Mouse (Mus musculus): ENCODE measurements around the gene Abr. TPM values are rescaled to one million over a fixed set of nuclear protein-coding genes. Genes with fewer than 3 reads are reported as not detected.
A peak's percentile ranks its signal among the peaks of the same experiment; 100 is the strongest.

Gene Abr
- polyA plus RNA-seq (2014; fragmentation: Nextera tagmentation; extraction: Ambion mirVana), result 102 and 136 TPM in 2 replicates

DNA sequence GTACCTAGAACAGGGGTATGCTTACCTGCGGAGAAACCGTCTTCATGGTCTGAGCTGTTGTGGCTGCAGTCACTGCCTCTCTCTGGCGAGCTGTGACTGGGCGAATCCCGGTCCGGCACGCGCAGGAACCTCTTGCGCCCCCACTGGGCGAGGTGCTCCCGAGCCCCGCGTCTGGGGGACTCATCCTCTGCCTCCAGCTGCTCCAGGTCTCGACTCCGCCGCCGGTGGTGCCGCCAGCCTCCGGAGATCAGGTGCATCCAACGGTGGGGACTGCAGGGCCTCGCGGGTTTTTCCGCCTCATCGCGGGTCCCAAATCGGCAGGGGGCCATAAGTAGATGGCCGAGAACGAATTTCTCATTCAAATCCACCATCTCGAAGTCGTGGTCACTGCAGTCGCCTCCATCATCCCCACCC lies at the start of gene Abr:
Abr (minus strand) TSS at position 163 of the 414 bp plus-strand sequence.
- H3K4me2 ChIP-seq (ENCODE audit: low read length), result peak within 1 kb of the TSS; percentile 100
- H3K9ac ChIP-seq (replicated peaks; ENCODE audit: low read length), result peak within 1 kb of the TSS; percentile 55
- WGBS, result under 1% methylated on average over 31 of the region's 31 CpGs
- H3K36me3 ChIP-seq (ENCODE audit: control insufficient read depth, insufficient read depth, low read length), result no peaks in the 10 kb centered on the region
- peaks cover 25% of the 10 kb centered on the region; the same call in 1 of the 2 replicates for H3K27me3 ChIP-seq (ENCODE audit: control insufficient read depth, insufficient read depth, low read length)
- ATAC-seq (ENCODE audit: low FRiP score, low TSS enrichment) (no peak; the same call in 1 of the 2 replicates), DNase-seq (peak; percentile 73)
- 0 out of 2 replicates have a peak, but pooled peaks cover 8% of the 10 kb centered on the region for H3K4me1 ChIP-seq (ENCODE audit: control insufficient read depth, insufficient read depth, low read length)
- H3K9me3 ChIP-seq (ENCODE audit: control insufficient read depth, low read length), result no peaks in the 10 kb centered on the region
- no peak within 1 kb of the TSS for H3K27ac ChIP-seq (replicated peaks; ENCODE audit: low read depth, low read length)
- H3K4me3 ChIP-seq (replicated peaks; ENCODE audit: low read depth, low read length), result peak within 1 kb of the TSS; percentile 55

DNA sequence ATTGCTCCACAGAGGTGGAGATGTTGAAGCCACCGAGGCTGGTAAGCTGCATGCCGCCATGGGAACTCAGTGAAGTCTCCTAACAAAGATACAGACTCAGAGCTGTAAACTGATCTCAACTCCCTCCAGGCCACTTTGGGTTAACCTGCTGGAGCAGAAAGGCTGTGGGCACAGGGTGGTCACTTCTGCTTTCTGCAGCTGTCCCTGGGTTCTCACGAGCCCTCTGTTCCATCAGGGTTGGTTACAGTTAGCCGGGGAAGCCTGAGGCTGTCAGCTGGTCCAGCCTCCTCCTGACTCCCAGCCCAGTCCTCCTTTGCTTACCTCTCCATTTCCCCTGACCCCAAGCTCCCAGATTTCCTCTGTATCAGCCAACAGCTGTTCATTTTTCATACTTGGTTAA lies 45.7 kb upstream of the Abr start:
- no peak overlapping the region for H3K4me3 ChIP-seq (replicated peaks; ENCODE audit: low read depth, low read length)
- ATAC-seq (ENCODE audit: low FRiP score, low TSS enrichment) (no peak), DNase-seq (no peak)
- no peaks in the 10 kb centered on the region for H3K36me3 ChIP-seq (ENCODE audit: control insufficient read depth, insufficient read depth, low read length)
- no peak overlapping the region for H3K4me2 ChIP-seq (ENCODE audit: low read length)
- 0 out of 2 replicates have a peak, but pooled peaks cover 4% of the 10 kb centered on the region for H3K4me1 ChIP-seq (ENCODE audit: control insufficient read depth, insufficient read depth, low read length)
- H3K27ac ChIP-seq (replicated peaks; ENCODE audit: low read depth, low read length), result no peak overlapping the region
- WGBS, result 35% methylated on average over 4 of the region's 4 CpGs
- H3K9me3 ChIP-seq (ENCODE audit: control insufficient read depth, low read length), result no peaks in the 10 kb centered on the region
- no peak overlapping the region for H3K9ac ChIP-seq (replicated peaks; ENCODE audit: low read length)
- peaks cover 39% of the 10 kb centered on the region for H3K27me3 ChIP-seq (ENCODE audit: control insufficient read depth, insufficient read depth, low read length)

DNA sequence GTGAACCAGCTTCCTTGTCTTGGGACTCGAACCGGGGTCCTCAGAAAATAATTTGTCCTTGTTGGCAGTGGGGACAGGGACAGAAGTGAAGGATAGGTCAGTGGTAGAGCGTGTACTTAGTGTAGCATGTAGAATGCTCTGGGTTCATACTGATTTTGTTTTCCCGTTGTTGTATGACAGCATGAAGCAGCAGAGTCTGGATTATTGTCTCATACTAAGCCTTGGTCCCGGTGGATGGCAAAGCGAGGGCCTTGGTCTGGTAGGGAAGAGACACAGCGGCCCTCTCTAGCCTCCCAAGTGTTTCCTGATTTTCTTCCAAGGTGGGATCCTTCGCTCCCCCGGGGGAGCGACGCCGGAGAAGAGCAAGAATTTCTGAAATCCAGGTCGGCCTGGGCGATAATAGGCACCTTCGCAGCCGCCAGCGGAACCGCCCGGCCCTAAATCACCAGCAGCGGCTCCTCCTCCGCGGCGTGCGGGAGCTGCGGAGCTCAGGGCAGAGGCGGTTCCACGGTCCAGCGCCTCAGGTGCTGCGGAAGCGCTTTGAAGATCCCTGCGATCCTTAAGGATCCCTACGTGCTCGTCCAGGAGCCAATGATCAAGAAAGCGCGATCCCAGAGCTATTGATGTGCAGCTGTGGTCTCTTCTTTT lies 44.0 kb upstream of the Abr start:
- ATAC-seq (ENCODE audit: low FRiP score, low TSS enrichment), result no peak
- peaks cover 22% of the 10 kb centered on the region for H3K27me3 ChIP-seq (ENCODE audit: control insufficient read depth, insufficient read depth, low read length)
- H3K9ac ChIP-seq (replicated peaks; ENCODE audit: low read length), result peak overlapping the region; percentile 57
- H3K4me2 ChIP-seq (ENCODE audit: low read length), result peak overlapping the region; percentile 68
- 8% methylated on average over 35 of the region's 35 CpGs for WGBS
- peak; percentile 73 for DNase-seq
- 0 out of 2 replicates have a peak, but pooled peaks cover 4% of the 10 kb centered on the region for H3K4me1 ChIP-seq (ENCODE audit: control insufficient read depth, insufficient read depth, low read length)
- H3K36me3 ChIP-seq (ENCODE audit: control insufficient read depth, insufficient read depth, low read length), result no peaks in the 10 kb centered on the region
- H3K4me3 ChIP-seq (replicated peaks; ENCODE audit: low read depth, low read length), result peak overlapping the region; percentile 38
- no peaks in the 10 kb centered on the region for H3K9me3 ChIP-seq (ENCODE audit: control insufficient read depth, low read length)
- H3K27ac ChIP-seq (replicated peaks; ENCODE audit: low read depth, low read length), result no peak overlapping the region

DNA sequence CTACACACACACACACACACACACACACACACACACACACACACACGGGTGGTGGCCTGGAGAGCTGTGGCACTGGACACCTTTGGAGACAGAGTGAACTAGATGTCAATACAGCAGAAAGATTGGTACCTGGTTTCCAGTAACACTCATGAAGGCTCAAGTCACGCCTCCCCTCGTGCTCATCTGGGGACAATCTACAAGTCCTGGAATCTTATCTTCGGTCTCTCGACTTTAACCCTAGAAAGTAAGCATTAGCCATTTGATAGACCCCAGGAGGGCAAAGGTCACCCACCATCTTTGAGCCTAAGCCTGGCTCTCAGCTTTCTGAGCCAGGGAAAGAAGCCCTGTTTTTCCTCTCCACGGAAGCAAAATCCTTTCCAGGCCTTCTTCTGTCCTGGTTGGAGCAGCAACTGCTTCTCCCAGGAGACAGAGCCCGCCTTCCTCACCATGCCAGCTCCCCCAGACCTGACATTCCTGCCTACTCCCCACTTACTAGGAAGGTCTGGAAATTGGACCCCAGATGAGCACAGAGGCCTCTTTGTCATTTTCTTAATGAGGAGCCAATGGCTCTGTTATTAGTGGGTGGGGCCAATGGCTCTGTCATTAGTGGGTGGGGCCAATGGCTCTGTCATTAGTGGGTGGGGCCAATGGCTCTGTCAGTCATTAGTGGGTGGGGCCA lies 39.8 kb upstream of the Abr start:
- H3K27me3 ChIP-seq (ENCODE audit: control insufficient read depth, insufficient read depth, low read length), result peaks cover 5% of the 10 kb centered on the region; the same call in 1 of the 2 replicates
- no peak overlapping the region for H3K4me3 ChIP-seq (replicated peaks; ENCODE audit: low read depth, low read length)
- H3K9me3 ChIP-seq (ENCODE audit: control insufficient read depth, low read length), result no peaks in the 10 kb centered on the region
- ATAC-seq (ENCODE audit: low FRiP score, low TSS enrichment) (no peak), DNase-seq (no peak)
- WGBS, result 80% methylated on average over 7 of the region's 7 CpGs
- no peak overlapping the region for H3K9ac ChIP-seq (replicated peaks; ENCODE audit: low read length)
- no peaks in the 10 kb centered on the region for H3K36me3 ChIP-seq (ENCODE audit: control insufficient read depth, insufficient read depth, low read length)
- no peak overlapping the region for H3K4me2 ChIP-seq (ENCODE audit: low read length)
- no peak overlapping the region for H3K27ac ChIP-seq (replicated peaks; ENCODE audit: low read depth, low read length)
- 0 out of 2 replicates have a peak, but pooled peaks cover 4% of the 10 kb centered on the region for H3K4me1 ChIP-seq (ENCODE audit: control insufficient read depth, insufficient read depth, low read length)

DNA sequence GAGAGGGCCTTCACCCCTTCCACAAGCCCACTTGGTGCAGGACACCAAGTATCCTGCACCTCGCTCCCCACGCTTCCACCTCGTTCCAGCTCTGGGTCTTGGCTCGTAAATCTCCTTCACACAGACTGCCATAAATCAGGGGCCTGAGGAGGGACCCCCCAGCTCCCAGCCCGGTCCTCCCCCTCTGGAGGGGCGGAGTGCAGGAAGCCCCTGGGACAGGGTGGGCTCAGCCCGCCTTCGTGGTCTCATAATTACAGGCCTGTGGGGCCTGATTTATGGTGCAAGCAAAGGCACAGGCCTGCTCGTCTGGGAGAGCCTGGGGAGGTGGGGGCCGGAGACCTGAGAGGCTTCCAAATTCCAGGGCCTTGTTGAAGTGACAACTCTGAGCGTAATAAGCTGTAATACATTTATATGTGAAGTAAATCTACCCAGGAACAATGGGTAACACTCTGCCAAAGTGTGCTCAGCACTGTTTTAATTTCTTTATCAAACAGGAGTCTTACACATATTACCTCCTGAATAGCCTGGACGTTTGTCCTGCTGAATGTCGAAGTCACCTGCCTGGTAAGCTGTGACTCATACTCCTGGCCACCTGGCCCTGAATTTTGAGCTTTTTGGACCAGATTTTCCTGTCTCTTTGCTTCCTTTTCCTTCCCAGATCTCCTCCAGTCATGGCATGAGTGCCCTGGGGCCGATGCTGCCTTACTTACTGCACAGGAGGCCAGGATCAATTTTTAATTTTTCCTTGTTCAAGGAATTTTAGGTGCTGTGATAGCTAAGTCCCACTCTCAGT lies 37.2 kb upstream of the Abr start:
- Histone ChIP-seq H3K36me3 (ENCODE audit: control insufficient read depth, insufficient read depth, low read length) (no peaks in the 10 kb centered on the region), H3K4me1 (ENCODE audit: control insufficient read depth, insufficient read depth, low read length) (no peaks in the 10 kb centered on the region), H3K9me3 (ENCODE audit: control insufficient read depth, low read length) (no peaks in the 10 kb centered on the region), H3K27ac (replicated peaks; ENCODE audit: low read depth, low read length) (no peak overlapping the region), H3K4me3 (replicated peaks; ENCODE audit: low read depth, low read length) (no peak overlapping the region), H3K4me2 (ENCODE audit: low read length) (no peak overlapping the region), H3K27me3 (ENCODE audit: control insufficient read depth, insufficient read depth, low read length) (no peaks in the 10 kb centered on the region), H3K9ac (replicated peaks; ENCODE audit: low read length) (no peak overlapping the region)
- ATAC-seq (ENCODE audit: low FRiP score, low TSS enrichment), result no peak
- no peak for DNase-seq
- 79% methylated on average over 14 of the region's 14 CpGs for WGBS

DNA sequence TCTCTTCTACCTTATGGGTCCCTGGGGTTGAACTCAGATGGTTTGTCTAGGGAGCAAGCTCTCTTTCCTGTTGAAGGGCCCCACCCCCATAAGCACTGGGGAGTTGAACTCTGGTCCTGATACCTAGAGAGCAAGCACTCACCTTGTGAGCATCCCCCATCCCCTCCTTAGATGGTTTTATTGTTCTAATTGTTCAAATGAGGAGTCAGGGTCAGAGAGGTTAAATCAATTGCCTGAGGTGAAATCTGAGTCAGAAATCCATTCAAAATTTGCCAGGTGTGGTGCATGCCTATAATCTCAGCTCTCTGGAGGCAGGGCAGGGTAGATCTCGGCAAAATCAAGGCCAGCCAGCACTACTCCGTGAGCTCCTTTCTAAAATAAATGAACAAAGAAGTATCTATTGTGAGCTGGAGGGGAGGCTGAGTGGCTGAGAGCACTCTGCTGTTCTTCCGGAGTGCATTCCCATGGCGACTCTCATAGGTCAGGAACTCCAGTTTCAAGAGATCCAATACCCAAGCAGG lies 35.4 kb upstream of the Abr start:
- Histone ChIP-seq H3K9ac (replicated peaks; ENCODE audit: low read length) (no peak overlapping the region), H3K9me3 (ENCODE audit: control insufficient read depth, low read length) (no peaks in the 10 kb centered on the region), H3K36me3 (ENCODE audit: control insufficient read depth, insufficient read depth, low read length) (no peaks in the 10 kb centered on the region), H3K4me2 (ENCODE audit: low read length) (no peak overlapping the region), H3K4me3 (replicated peaks; ENCODE audit: low read depth, low read length) (no peak overlapping the region), H3K27ac (replicated peaks; ENCODE audit: low read depth, low read length) (no peak overlapping the region), H3K27me3 (ENCODE audit: control insufficient read depth, insufficient read depth, low read length) (no peaks in the 10 kb centered on the region), H3K4me1 (ENCODE audit: control insufficient read depth, insufficient read depth, low read length) (no peaks in the 10 kb centered on the region)
- DNase-seq (no peak), ATAC-seq (ENCODE audit: low FRiP score, low TSS enrichment) (no peak)
- WGBS, result 44% methylated on average over 4 of the region's 4 CpGs

DNA sequence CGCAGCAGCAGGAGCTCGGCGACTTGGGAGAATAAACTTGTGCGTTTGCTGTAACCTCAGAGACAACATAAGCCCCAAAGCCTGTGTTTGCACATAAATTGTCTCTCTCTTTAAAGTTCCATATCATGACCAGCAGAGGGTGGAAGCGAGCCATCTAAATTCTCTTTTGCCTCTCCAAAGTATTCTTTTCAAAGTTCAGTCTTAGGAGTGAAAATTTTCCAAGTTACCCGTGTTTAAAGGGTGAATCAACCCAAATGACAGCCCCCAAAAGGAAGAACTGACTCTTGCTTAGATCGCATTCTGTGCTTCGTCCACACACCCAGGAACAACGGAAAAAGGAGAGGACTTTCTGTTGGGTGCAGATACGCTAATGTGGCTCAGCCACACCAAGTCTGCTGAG lies 33.0 kb upstream of the Abr start:
- no peaks in the 10 kb centered on the region for H3K27me3 ChIP-seq (ENCODE audit: control insufficient read depth, insufficient read depth, low read length)
- peak; percentile 85 for DNase-seq
- no peak overlapping the region for H3K4me3 ChIP-seq (replicated peaks; ENCODE audit: low read depth, low read length)
- no peaks in the 10 kb centered on the region for H3K4me1 ChIP-seq (ENCODE audit: control insufficient read depth, insufficient read depth, low read length)
- WGBS, result 7% methylated on average over 10 of the region's 10 CpGs
- no peak overlapping the region for H3K27ac ChIP-seq (replicated peaks; ENCODE audit: low read depth, low read length)
- no peaks in the 10 kb centered on the region for H3K36me3 ChIP-seq (ENCODE audit: control insufficient read depth, insufficient read depth, low read length)
- no peaks in the 10 kb centered on the region for H3K9me3 ChIP-seq (ENCODE audit: control insufficient read depth, low read length)
- ATAC-seq (ENCODE audit: low FRiP score, low TSS enrichment), result no peak
- H3K4me2 ChIP-seq (ENCODE audit: low read length), result 0 out of 2 replicates have a peak overlapping the region, but pooled peaks have one; percentile 25
- H3K9ac ChIP-seq (replicated peaks; ENCODE audit: low read length), result no peak overlapping the region

DNA sequence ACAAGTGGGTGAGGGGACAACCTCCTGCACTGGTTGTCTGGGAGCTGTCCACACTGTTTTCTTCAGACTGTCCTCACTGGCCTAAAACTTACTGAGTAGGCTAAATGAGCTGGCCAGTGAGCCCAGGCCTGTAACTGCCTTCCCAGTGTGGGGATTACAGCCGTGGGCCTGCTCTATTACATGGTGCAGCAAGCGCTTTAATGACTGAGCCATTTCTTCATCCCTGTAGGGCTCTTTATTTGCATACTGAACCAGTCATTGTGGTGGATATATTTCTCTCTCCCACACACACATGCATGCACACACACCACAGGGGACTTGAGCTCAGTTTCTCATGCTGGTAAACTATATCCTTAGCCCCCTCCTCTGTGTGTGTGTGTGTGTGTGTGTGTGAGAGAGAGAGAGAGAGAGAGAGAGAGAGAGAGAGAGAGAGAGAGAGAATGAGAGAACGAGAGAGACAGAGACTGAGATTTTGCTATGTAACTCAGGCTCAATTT lies 30.8 kb upstream of the Abr start:
- Histone ChIP-seq H3K9ac (replicated peaks; ENCODE audit: low read length) (no peak overlapping the region), H3K4me2 (ENCODE audit: low read length) (no peak overlapping the region), H3K27me3 (ENCODE audit: control insufficient read depth, insufficient read depth, low read length) (no peaks in the 10 kb centered on the region), H3K4me1 (ENCODE audit: control insufficient read depth, insufficient read depth, low read length) (no peaks in the 10 kb centered on the region), H3K4me3 (replicated peaks; ENCODE audit: low read depth, low read length) (no peak overlapping the region), H3K27ac (replicated peaks; ENCODE audit: low read depth, low read length) (no peak overlapping the region), H3K36me3 (ENCODE audit: control insufficient read depth, insufficient read depth, low read length) (no peaks in the 10 kb centered on the region), H3K9me3 (ENCODE audit: control insufficient read depth, low read length) (no peaks in the 10 kb centered on the region)
- ATAC-seq (ENCODE audit: low FRiP score, low TSS enrichment), result no peak
- DNase-seq, result no peak
- 40% methylated on average over 3 of the region's 3 CpGs for WGBS

Data from midbrain, embryonic 14.5 days (tissue).